Mouse (Mus musculus): ENCODE measurements at regions not wholly inside any gene's neighbourhood (a gene's known extent, or its start where the extent isn't known, plus 50 kb on each side); places are given as distances from the start of the nearest gene placed in this dataset.

- DNase-seq (ENCODE audit: low spot score in 2 of 2) = no peak
Observed at GRCm38 (mm10) chr9:87346278-87346882, 91.0 kb upstream of the Cep162 start.

- DNase-seq (ENCODE audit: low spot score in 2 of 2) = no peak
Observed at GRCm38 (mm10) chr9:87341438-87341837, 86.1 kb upstream of the Cep162 start.

GRCm38 (mm10) chr9:87326374-87327295, 71.3 kb upstream of the Cep162 start:
- DNase-seq (ENCODE audit: low spot score in 2 of 2) = no peak

GRCm38 (mm10) chr9:87323690-87324089, 68.4 kb upstream of the Cep162 start:
- no peak for DNase-seq (ENCODE audit: low spot score in 2 of 2)

GRCm38 (mm10) chr9:87320758-87321157, 65.4 kb upstream of the Cep162 start:
- DNase-seq (ENCODE audit: low spot score in 2 of 2) = no peak

GRCm38 (mm10) chr9:87318767-87319166, 63.4 kb upstream of the Cep162 start:
- no peak for DNase-seq (ENCODE audit: low spot score in 2 of 2)

GRCm38 (mm10) chr9:87310150-87310549, 54.8 kb upstream of the Cep162 start:
- DNase-seq (ENCODE audit: low spot score in 2 of 2) = no peak

All from right cerebral cortex, postnatal 36 days (tissue).